Mouse (Mus musculus): Measurements from ENCODE around the gene Gm8374. TPM values are rescaled to one million over a fixed set of nuclear protein-coding genes. Genes with fewer than 3 reads are reported as not detected.

Gm8374 gene
- polyA plus RNA-seq (2012; rRNA removed), result not detected in 2 replicates

GRCm38 (mm10) chr14:7365034-7365433 is at the start of gene Gm8374:
Gene Gm8374, minus strand, starts transcription at chr14:7365134.

GRCm38 (mm10) chr14:7332295-7332694 is 32.6 kb downstream of the Gm8374 start, which contains the start of gene Gm5797:
Gene Gm5797, minus strand, starts transcription at chr14:7332395.

GRCm38 (mm10) chr14:7314661-7315060 is 50.3 kb downstream of the Gm8374 start, which contains the start of gene Gm3739:
Gene Gm3739, minus strand, starts transcription at chr14:7315049.

Other genes starting within 250 kb of the Gm8374 start
- not detected in 2 replicates for gene Gm6676, start 239.7 kb downstream of the Gm8374 start, polyA plus RNA-seq (2012; rRNA removed)
- 0.10 and 0.15 TPM in 2 replicates for gene Gm3512, start 190.6 kb downstream of the Gm8374 start, polyA plus RNA-seq (2012; rRNA removed)
- gene Gm16434, start 170.6 kb downstream of the Gm8374 start, polyA plus RNA-seq (2012; rRNA removed), result not detected in 2 replicates
- gene Gm3727, start 100.4 kb downstream of the Gm8374 start, polyA plus RNA-seq (2012; rRNA removed), result not detected in 2 replicates
- gene Gm3739, start 50.1 kb downstream of the Gm8374 start, polyA plus RNA-seq (2012; rRNA removed), result 0.02 and 0.05 TPM in 2 replicates
- not detected in 2 replicates for gene Gm5797, start 32.7 kb downstream of the Gm8374 start, polyA plus RNA-seq (2012; rRNA removed)
- gene Gm3755, start 85.8 kb upstream of the Gm8374 start, polyA plus RNA-seq (2012; rRNA removed), result not detected in 2 replicates
- 0.03 TPM in 1 of 2 replicates, not detected in the other for gene Gm3752, start 118.6 kb upstream of the Gm8374 start, polyA plus RNA-seq (2012; rRNA removed)
- 0.02 TPM in 2 replicates for gene Gm3558, start 203.4 kb upstream of the Gm8374 start, polyA plus RNA-seq (2012; rRNA removed)
- gene Gm10338, start 230.5 kb upstream of the Gm8374 start, polyA plus RNA-seq (2012; rRNA removed), result not detected in 2 replicates

Data from liver, embryonic 14 days (tissue).